Mouse (Mus musculus) E14TG2a.4 (cell line): ENCODE data around the gene Plac1.
A peak's percentile ranks its signal among the peaks of the same experiment; 100 is the strongest.

Experiments
- CTCF ChIP-seq: conservative IDR thresholded peaks from 2 replicates; pipeline ENCODE4 v1.5.1; 2014; ENCODE audit warnings: low read length
- NANOG ChIP-seq: IDR thresholded peaks from 2 replicates; pipeline ENCODE4 v1.6.1; 2014; ENCODE audit warnings: borderline replicate concordance, low read length, mixed read lengths
- POU5F1 ChIP-seq: IDR thresholded peaks from 2 replicates; pipeline ENCODE4 v1.6.1; 2014; ENCODE audit warnings: low read length, borderline replicate concordance

- peak; percentile 36 for TF ChIP-seq CTCF
- TF ChIP-seq NANOG = no peak
- no peak for TF ChIP-seq POU5F1
These were observed 1.9 kb downstream of the Plac1 start for GRCm38 (mm10) chrX:53237971-53238370.
